Mouse (Mus musculus) layer of hippocampus, postnatal 36 days (tissue): ENCODE results near the gene C1ql1. TPM values are rescaled to one million over a fixed set of nuclear protein-coding genes. Genes with fewer than 3 reads are reported as not detected.

Source experiments
- DNase-seq, 2 experiments: peaks; one replicate each; pipeline ENCODE4 v3.0.0; 2022
- total RNA-seq, 2 experiments: library from RNA; stranded (reverse); gene quantifications; 2 replicates each; pipeline ENCODE4 v1.2.3; 2021

Gene C1ql1
- total RNA-seq, 2 experiments from 2014 or later = 16.2 to 18.2 TPM

DNA sequence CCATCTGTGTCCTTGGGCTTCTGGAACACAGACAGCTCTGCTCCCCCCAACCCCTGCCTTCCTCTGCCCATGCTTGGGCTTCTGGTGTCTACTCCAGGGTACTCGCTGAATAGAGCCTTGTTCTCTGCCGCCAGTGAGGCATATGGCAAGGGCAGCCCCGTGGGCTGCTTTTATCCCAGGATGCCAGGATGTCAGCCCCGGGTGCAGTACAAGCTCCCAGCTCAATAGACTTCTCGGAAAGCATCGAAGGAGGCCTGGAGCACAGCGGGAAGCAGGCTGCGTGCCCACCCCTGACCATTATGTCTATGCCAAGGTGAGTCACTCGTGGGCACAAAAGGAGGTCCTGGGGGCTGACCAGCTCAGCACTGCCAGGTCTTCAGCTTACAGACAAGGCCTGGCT lies 48.1 kb downstream of the C1ql1 start:
- DNase-seq = peak; percentile 60 to 71

DNA sequence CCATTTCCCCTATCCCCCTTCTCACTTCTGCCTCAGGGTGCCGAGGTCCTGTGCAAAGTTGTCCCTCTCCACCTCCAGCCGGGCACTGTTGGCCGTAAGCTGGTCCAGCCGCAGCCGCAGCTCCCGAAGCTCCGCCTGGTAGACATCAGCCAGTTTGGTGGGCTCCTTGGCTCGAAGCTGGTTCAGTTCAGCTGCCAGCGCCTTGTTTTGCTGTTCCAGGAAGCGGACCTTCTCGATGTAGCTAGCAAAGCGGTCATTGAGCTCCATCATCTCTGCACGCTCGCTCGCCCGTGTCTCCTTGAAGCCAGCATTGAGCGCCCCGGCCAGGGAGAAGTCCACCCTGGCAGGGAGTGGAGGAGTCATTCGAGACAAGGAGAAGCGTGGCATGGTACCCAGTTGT lies 49.8 kb downstream of the C1ql1 start:
- DNase-seq = no peak

DNA sequence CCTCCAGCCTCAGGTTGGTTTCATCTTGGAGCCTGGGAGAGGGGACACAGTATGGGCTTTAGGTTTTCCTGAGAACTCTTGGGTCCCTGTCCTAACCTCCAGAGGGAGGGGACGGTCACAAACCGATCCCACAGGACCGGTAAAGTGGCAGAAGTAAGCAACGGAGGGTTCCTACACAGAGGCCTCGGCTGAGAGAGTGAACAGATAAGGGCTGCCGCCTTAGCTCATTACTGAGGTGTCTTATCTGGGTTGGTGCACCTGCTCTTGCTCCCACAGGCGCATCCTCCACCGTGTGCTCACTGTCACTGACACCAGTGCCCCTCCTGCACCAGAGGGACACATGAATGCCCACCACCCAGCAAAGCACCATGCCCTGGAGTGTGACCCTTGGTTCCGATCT lies 50.7 kb downstream of the C1ql1 start:
- no peak for DNase-seq

DNA sequence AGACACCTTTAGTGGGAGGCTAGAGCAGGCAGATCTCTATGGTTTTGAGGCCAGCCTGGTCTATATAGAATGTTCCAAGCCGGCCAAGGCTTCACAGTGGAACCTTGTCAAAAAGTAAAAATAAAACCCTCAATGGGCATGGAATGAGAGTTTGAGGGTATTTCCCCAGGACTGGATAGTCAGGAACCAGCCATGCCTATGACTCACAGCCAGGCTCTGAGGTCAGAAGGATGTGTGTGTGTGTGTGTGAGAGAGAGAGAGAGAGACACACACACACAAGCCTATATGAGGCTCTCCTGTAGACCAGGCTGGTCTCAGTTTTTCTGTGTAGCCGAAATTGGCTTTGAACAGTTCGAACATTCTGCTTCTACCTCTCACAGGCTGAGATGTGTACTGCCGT lies 51.8 kb downstream of the C1ql1 start:
- no peak for DNase-seq

DNA sequence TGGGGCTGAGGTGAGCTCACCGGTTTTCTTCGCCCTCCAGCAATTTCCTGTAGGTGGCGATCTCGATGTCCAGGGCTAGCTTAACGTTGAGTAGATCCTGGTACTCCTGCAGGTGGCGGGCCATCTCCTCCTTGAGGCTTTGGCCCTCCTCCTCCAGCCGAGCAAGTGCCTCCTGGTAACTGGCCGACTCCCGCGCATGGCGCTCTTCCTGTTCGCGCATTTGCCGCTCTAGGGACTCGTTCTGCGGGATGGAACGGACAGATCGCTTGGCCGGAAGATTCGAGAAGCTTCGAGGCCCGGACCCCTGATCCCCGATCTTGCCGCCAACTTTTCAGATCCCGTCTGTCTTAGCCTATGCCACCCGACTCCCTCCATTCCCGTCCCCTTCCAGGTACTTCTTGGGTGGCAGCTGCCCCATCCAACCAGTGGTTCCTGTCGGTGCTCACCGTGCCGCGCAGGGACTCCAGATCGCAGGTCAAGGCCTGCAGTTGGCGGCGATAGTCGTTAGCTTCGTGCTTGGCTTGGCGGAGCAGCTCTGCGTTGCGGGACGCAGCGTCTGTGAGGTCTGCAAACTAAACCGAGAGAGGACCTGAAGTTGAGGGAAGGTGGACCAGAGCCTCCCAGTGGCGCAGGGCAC lies 53.4 kb downstream of the C1ql1 start:
- DNase-seq = no peak

DNA sequence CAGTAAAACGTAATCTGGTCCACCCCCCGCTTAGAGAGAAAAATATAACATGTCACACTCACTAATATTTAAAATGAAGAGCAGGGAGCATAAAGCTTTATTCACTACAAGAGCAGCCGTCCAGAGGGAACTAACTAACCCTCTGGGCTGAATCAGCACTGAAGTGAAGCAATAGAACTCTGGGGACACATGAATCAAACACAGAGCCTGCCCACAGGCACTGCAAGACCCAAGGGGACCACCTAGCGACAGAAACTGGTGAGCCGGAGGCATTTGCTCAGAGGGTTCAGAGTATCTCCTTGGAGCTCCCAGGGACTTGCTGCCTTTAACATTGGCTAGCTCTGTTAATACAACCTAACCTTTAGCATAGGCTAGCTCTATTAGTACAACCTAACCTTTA lies 56.4 kb downstream of the C1ql1 start:
- DNase-seq = no peak

Other genes with a start within 250 kb of the C1ql1 start
- gene Ccdc43, start 248.9 kb downstream of the C1ql1 start, total RNA-seq = 10 to 100 TPM; 36.4 to 39.7 TPM
- 100 to 1,000 TPM; 188 to 201 TPM for gene Adam11, start 185.2 kb downstream of the C1ql1 start, total RNA-seq
- gene Gjc1, start 127.0 kb downstream of the C1ql1 start, total RNA-seq = 1 to 10 TPM; 5.1 TPM
- 1 to 10 TPM; 2.0 to 4.6 TPM for gene Higd1b, start 110.8 kb downstream of the C1ql1 start, total RNA-seq
- 100 to 1,000 TPM; 129 to 131 TPM for gene Eftud2, start 65.7 kb downstream of the C1ql1 start, total RNA-seq
- gene Ccdc103, start 65.5 kb downstream of the C1ql1 start, total RNA-seq = 1 to 10 TPM; 1.6 to 2.4 TPM
- not detected for gene Fam187a, start 61.5 kb downstream of the C1ql1 start, total RNA-seq
- 100 to 1,000 TPM; 275 to 320 TPM for gene Gfap, start 45.8 kb downstream of the C1ql1 start, total RNA-seq
- gene Kif18b, start 21.6 kb downstream of the C1ql1 start, total RNA-seq = under 1 TPM; 0.27 to 0.40 TPM
- 100 to 1,000 TPM; 165 to 167 TPM for gene Nmt1, start 81.5 kb upstream of the C1ql1 start, total RNA-seq
- gene Dcakd, start 81.6 kb upstream of the C1ql1 start, total RNA-seq = 10 to 100 TPM; 88.9 to 96.1 TPM
- 1 to 10 TPM; 9.5 TPM for gene Plcd3, start 155.0 kb upstream of the C1ql1 start, total RNA-seq
- gene Acbd4, start 155.0 kb upstream of the C1ql1 start, total RNA-seq = 10 to 100 TPM; 76.4 to 86.1 TPM
- gene Hexim1, start 169.5 kb upstream of the C1ql1 start, total RNA-seq = 10 to 100 TPM; 52.7 to 56.1 TPM
- gene Hexim2, start 185.7 kb upstream of the C1ql1 start, total RNA-seq = 10 to 100 TPM; 14.8 to 14.9 TPM
- 100 to 1,000 TPM; 136 to 154 TPM for gene Fmnl1, start 224.4 kb upstream of the C1ql1 start, total RNA-seq